Mouse (Mus musculus) mammary gland, adult 2 months (tissue): ENCODE data around the gene Ppp1r14d. TPM values are rescaled to one million over a fixed set of nuclear protein-coding genes. Genes with fewer than 3 reads are reported as not detected.

Source experiments
- polyA plus RNA-seq: library from polyadenylated mRNA; depleted of rRNA; stranded (reverse); fragments of >200 nt; gene quantifications from 2 replicates; pipeline ENCODE4 v1.2.3, GENCODE M21; 2012; ENCODE audit warnings: low replicate concordance; rRNA removed

Gene Ppp1r14d
- polyA plus RNA-seq: 0.18 TPM in 1 of 2 replicates, not detected in the other

GRCm38 (mm10) chr2:119229775-119230704 is at the start of gene Ppp1r14d:
Gene Ppp1r14d (minus strand): TSS chr2:119229906.

GRCm38 (mm10) chr2:119270643-119271331 is 41.1 kb upstream of the Ppp1r14d start, which contains the start of gene Rhov:
Gene Rhov (minus strand): TSS chr2:119271272.

DNA sequence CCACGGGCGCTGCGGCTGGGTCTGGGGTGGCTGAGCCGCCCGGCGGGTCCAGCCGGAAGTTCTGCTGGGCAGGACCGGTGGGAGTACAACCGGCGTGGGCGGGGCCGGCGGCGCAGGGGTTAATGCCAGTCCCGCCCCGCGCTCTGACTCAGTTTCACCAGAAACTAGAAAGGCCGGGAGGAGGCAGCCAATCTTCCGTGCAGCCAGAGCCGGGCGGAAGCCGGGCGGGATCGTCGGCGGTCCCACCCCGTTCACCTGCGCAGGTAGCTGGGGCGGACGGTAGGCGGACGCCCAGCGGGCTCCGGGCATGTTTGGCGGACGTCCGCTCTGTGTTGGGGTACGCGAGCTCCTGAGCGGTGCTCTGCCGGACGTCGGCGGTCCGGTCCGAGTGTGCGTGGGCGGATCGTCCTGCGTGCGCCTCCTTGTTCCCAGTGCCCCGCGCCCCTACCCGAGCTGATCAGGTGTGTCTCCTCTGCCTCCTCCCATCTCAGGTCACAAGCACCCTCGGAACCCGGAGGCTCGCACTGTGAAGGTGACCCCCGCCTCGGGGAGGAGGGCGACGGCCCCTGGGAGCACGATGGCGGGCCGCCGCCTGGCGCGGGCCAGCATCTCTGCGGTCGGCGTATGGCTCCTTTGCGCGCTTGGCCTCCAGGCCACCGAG is 7.6 kb upstream of the Ppp1r14d start, which contains the start of gene Spint1:
Spint1 (plus strand) TSS at position 153 of the 661 bp plus-strand sequence.

DNA sequence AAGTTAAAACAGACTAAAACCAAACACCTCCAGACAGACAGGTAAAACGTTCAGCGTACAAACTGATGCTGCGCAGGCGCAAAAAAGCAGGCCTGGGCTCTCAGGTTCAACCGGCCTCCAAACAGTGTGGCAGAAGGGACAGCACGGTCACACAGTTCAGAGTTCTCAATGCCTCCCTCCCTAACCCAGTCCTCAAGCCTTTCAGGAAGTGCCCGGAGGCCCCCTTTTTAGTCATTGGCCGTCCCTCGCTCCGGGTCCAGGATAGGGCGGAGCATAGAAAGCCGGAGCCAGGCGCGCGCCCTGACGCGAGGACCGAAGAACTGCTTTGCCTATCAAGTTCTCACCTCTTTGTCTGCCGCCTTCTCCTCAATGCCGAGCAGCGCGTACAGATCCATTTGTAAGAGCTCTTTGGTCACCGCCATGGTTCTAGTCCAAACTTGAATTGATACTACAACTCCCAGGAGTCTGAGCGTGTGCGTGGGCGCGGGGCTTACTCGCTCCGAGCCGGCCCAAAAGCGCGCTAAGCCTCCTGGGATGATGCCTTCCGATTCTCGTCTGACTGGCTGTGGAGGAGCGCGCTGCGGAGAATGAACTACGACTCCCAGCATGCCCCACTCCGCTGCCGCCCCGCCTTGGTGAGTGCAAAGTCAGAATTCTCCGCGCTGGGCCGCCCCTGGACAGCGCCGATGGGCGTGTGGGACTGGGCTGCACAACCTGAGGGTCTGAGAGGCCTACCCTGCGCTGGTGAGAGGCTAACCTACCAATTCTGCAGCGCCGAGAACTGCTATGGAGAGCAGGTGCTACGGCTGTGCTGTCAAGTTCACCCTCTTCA is 21.1 kb downstream of the Ppp1r14d start, which contains the start of the genes Zfyve19 and Dnajc17:
Zfyve19 (plus strand) TSS at position 274 of the 832 bp plus-strand sequence.
Dnajc17 (minus strand) TSS at position 452 of the 832 bp plus-strand sequence.

GRCm38 (mm10) chr2:119173991-119174651 is 55.6 kb downstream of the Ppp1r14d start, which contains the start of gene Gm14137:
Gene Gm14137 (plus strand): TSS chr2:119174509.

Other genes starting within 250 kb of the Ppp1r14d start
- gene Ccdc32, start 200.5 kb downstream of the Ppp1r14d start, polyA plus RNA-seq: 4.3 and 6.4 TPM in 2 replicates
- gene Rpusd2, start 195.1 kb downstream of the Ppp1r14d start, polyA plus RNA-seq: 4.6 and 4.8 TPM in 2 replicates
- 0.11 and 0.17 TPM in 2 replicates for gene Knl1, start 182.8 kb downstream of the Ppp1r14d start, polyA plus RNA-seq
- 1.8 and 2.1 TPM in 2 replicates for gene Rad51, start 117.1 kb downstream of the Ppp1r14d start, polyA plus RNA-seq
- 23.3 and 29.3 TPM in 2 replicates for gene Rmdn3, start 72.9 kb downstream of the Ppp1r14d start, polyA plus RNA-seq
- 80.1 and 84.8 TPM in 2 replicates for gene Gchfr, start 62.1 kb downstream of the Ppp1r14d start, polyA plus RNA-seq
- 0.12 and 0.36 TPM in 2 replicates for gene Gm14137, start 55.4 kb downstream of the Ppp1r14d start, polyA plus RNA-seq
- gene Zfyve19, start 21.3 kb downstream of the Ppp1r14d start, polyA plus RNA-seq: 34.3 and 37.0 TPM in 2 replicates
- gene Dnajc17, start 21.1 kb downstream of the Ppp1r14d start, polyA plus RNA-seq: 1.9 TPM in 2 replicates
- 21.6 and 23.1 TPM in 2 replicates for gene Spint1, start 7.5 kb upstream of the Ppp1r14d start, polyA plus RNA-seq
- gene Rhov, start 41.4 kb upstream of the Ppp1r14d start, polyA plus RNA-seq: 3.0 and 5.0 TPM in 2 replicates
- 20.5 and 30.9 TPM in 2 replicates for gene Vps18, start 58.8 kb upstream of the Ppp1r14d start, polyA plus RNA-seq
- gene Dll4, start 95.9 kb upstream of the Ppp1r14d start, polyA plus RNA-seq: 17.0 and 24.0 TPM in 2 replicates
- gene Chac1, start 121.3 kb upstream of the Ppp1r14d start, polyA plus RNA-seq: 8.4 and 31.1 TPM in 2 replicates
- gene Ino80, start 247.8 kb upstream of the Ppp1r14d start, polyA plus RNA-seq: 7.6 and 9.3 TPM in 2 replicates